Mouse (Mus musculus) small intestine, adult 2 months (tissue): ENCODE measurements at regions not wholly inside any gene's neighbourhood (a gene's known extent, or its start where the extent isn't known, plus 50 kb on each side); places are given as distances from the start of the nearest gene placed in this dataset.
"Not testable (repeated sequence)": the region's sequence is repeated elsewhere in the genome, so short reads cannot be mapped to it uniquely, and the experiment has no call there.

Experiments used
- CTCF ChIP-seq: fragments of 200-500 bp; IDR thresholded peaks from 2 replicates; pipeline ENCODE4 v1.5.1; 2012; ENCODE audit warnings: low read depth, mild to moderate bottlenecking, control low read depth, inconsistent platforms, low read length, moderate library complexity, mixed read lengths; ENCODE audit not compliant: insufficient replicate concordance, insufficient read length; ENCODE audit errors: extremely low read depth
- POLR2A ChIP-seq: fragments of 200-500 bp; IDR thresholded peaks from 2 replicates; pipeline ENCODE4 v1.6.1; 2012; ENCODE audit warnings: low read depth, mild to moderate bottlenecking, control low read depth, inconsistent platforms, low read length, moderate library complexity

DNA sequence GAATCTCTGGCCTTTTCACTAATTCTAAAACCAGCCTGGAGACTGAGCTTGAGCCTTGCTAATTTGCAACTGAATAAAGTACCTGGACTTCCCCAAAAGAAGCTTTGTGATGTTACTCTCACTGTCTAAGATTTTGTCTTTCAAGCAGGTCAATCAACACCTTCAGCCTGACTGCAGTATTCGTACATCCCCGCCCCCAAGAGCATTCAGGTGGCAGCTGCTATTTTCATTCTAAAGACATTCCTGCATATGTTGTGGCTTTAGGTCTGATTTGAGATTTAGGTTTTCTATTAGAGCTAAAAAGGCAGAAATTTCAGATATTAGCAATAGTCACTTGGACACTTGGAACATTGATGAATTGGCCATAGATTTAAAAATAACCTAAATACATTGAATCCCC is 1385.4 kb upstream of the 1700008P02Rik start:
- not testable (repeated sequence) for TF ChIP-seq POLR2A, CTCF
